Mouse (Mus musculus): Measurements from ENCODE around the gene Gm4027. TPM values are rescaled to one million over a fixed set of nuclear protein-coding genes. Genes with fewer than 3 reads are reported as not detected.
"Not testable (repeated sequence)": the region's sequence is repeated elsewhere in the genome, so short reads cannot be mapped to it uniquely, and the experiment has no call there.

Gene Gm4027
- polyA plus RNA-seq (2015; fragmentation: Nextera tagmentation; extraction: Ambion mirVana): not detected in 2 replicates

DNA sequence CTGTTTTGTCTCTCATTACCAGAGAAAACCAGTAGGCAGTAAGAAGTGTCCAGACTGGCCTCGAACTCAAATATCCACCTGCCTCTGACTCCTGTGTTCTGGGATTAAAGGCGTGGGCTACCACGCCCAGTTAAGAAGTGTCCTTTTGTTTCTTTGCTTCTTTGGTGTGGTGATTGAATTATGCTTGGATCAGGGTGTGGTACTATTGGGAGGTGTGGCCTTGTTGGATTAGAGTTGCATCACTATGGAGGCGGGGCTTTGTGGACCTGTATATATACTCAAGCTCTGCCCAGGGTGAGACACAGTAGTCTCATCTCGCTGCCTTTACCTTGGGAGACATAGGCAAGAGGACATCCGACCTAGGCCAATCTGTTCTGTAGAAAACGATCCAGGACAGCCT, at the start of gene Gm4027:
Gene Gm4027 (plus strand): TSS at position 301 of the 400 bp plus-strand sequence.
- H3K27me3 ChIP-seq (replicated peaks); H3K9me3 ChIP-seq; H3K9ac ChIP-seq; H3K27ac ChIP-seq; H3K4me1 ChIP-seq (replicated peaks); ATAC-seq; H3K36me3 ChIP-seq; H3K4me2 ChIP-seq (replicated peaks); H3K4me3 ChIP-seq (replicated peaks): not testable (repeated sequence)
- WGBS: 85% methylated on average over 6 of the region's 7 CpGs

DNA sequence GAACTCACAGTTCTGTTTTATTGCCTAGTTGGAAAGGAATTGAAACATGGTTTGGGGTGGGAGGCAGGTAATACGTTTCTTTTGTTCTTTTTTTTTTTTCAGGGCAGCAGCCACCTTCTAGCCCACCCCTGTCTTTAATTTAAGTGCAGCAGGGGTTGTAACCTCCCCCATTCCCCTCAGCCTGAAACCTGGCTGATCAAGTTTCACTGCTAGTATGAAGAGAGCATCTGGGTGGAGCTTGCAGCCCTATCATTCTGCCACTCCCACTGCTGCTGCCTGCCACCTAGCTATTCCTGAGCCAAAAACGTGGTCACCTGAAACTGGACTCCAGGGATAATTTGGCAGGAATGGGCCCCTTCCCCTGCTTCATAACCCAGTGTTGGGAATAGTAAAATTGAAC, 17.3 kb upstream of the Gm4027 start:
- ATAC-seq; H3K36me3 ChIP-seq; H3K9ac ChIP-seq; H3K4me1 ChIP-seq (replicated peaks); H3K27me3 ChIP-seq (replicated peaks); H3K4me3 ChIP-seq (replicated peaks); H3K27ac ChIP-seq; H3K4me2 ChIP-seq (replicated peaks); H3K9me3 ChIP-seq: not testable (repeated sequence)
- WGBS: 2% methylated on average over 2 of the region's 2 CpGs

DNA sequence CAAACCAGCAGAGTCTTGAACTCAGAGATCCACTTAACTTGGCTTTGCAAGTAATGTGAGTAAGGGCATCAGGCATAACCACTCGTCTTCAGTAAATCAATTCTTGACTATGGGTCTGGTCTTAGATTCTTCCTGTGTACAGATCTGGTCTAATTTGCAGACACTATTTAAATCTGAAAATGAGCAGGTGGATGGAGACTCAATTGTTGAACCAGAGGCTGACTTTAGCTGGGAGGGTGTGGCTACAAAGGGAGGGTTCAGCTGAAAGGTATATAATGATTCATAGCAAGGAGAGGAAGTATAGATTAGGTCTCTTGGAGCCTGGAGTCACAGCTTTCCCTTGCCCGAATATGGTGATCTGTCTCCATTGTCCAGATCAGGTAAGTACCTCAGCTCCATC, 16.3 kb upstream of the Gm4027 start, which contains the start of gene Oog1:
Gene Oog1 (plus strand): TSS at position 301 of the 400 bp plus-strand sequence.
- not testable (repeated sequence) for ATAC-seq
- 93% methylated on average over 1 of the region's 2 CpGs for WGBS

DNA sequence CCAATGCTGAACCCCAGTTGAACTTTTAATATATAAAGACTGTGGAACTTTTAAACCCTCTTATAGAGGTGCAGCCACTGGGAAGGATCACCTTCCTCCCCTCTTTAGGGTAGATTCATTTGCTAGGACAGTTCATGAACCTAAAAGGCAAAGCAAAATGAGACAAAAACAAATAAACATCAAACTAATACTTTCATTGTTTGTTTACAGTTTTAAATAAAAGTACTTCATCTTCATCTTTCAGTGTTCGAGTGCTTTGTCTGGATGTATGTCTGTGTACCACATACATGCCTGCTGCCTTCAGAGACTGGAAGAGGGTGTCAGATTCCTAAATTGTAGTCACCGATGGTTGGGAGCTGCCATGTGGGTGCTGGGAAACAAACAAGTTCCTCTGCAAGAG, 25.9 kb downstream of the Gm4027 start, which contains the start of gene Gm16381:
Gene Gm16381 (minus strand): TSS at position 101 of the 400 bp plus-strand sequence.
- not testable (repeated sequence) for ATAC-seq; H3K9ac ChIP-seq; H3K4me3 ChIP-seq (replicated peaks); H3K4me1 ChIP-seq (replicated peaks); H3K27me3 ChIP-seq (replicated peaks); H3K9me3 ChIP-seq; H3K27ac ChIP-seq; H3K36me3 ChIP-seq; H3K4me2 ChIP-seq (replicated peaks)
- WGBS: 71% methylated on average over 2 of the region's 2 CpGs

More for the DNA sequence above, 16.3 kb upstream of the Gm4027 start, which contains the start of gene Oog1:
- H3K27ac ChIP-seq; H3K9ac ChIP-seq; H3K4me2 ChIP-seq (replicated peaks); H3K4me1 ChIP-seq (replicated peaks); H3K36me3 ChIP-seq; H3K9me3 ChIP-seq; H3K4me3 ChIP-seq (replicated peaks); H3K27me3 ChIP-seq (replicated peaks): not testable (repeated sequence)

DNA sequence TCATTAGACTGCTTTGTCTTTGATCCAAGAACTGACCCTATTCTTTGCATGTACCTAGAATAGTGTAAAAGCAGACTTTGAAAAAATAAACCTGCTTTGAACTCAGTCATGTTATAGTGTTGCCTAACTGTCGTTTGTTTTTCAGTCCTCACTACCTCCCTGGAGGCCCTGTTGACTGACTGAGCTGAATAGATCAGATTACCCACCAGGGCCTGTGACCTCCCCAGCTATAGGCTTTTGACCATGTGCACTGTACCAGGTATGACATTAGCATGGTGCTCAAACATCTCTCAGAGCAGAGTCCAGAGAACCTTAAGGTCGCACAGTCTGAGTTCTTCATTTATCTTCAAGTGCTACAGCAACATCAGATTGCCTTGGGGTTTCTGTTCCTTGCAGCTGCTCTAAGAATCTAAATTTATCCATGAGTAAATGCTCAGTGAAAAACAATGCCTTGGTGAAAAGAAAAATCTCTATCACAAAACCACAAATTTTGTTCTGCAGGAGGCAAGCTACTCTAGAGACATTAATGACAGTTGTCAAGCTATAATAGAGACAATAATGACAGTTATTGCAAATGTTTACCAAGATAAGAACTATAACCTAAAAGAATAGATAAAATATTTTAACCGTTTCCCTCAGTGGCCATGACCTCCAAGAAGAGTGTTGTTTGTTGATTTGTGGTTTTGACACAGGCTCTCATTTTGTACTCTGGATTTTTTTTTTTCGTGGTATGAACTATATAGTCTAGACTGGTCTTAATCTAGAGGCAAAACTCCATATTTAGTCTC, 34.4 kb downstream of the Gm4027 start:
- H3K27me3 ChIP-seq (replicated peaks); H3K27ac ChIP-seq; H3K9ac ChIP-seq; ATAC-seq; H3K4me3 ChIP-seq (replicated peaks); H3K9me3 ChIP-seq; H3K4me1 ChIP-seq (replicated peaks); H3K36me3 ChIP-seq; H3K4me2 ChIP-seq (replicated peaks): not testable (repeated sequence)
- 65% methylated on average over 2 of the region's 4 CpGs for WGBS

Other genes starting within 250 kb of the Gm4027 start
- gene Sptlc2, start 230.5 kb upstream of the Gm4027 start, polyA plus RNA-seq (2015; fragmentation: Nextera tagmentation; extraction: Ambion mirVana): 115 and 119 TPM in 2 replicates
- gene Slirp, start 175.0 kb upstream of the Gm4027 start, polyA plus RNA-seq (2015; fragmentation: Nextera tagmentation; extraction: Ambion mirVana): 290 and 308 TPM in 2 replicates
- gene Alkbh1, start 174.9 kb upstream of the Gm4027 start, polyA plus RNA-seq (2015; fragmentation: Nextera tagmentation; extraction: Ambion mirVana): 48.3 and 50.6 TPM in 2 replicates
- 108 and 119 TPM in 2 replicates for gene Snw1, start 146.6 kb upstream of the Gm4027 start, polyA plus RNA-seq (2015; fragmentation: Nextera tagmentation; extraction: Ambion mirVana)
- not detected in 2 replicates for gene Gm5788, start 124.1 kb upstream of the Gm4027 start, polyA plus RNA-seq (2015; fragmentation: Nextera tagmentation; extraction: Ambion mirVana)
- not detected in 2 replicates for gene Gm8300, start 104.6 kb upstream of the Gm4027 start, polyA plus RNA-seq (2015; fragmentation: Nextera tagmentation; extraction: Ambion mirVana)
- gene Oog1, start 16.2 kb upstream of the Gm4027 start, polyA plus RNA-seq (2015; fragmentation: Nextera tagmentation; extraction: Ambion mirVana): not detected in 2 replicates
- not detected in 2 replicates for gene Gm16381, start 25.8 kb downstream of the Gm4027 start, polyA plus RNA-seq (2015; fragmentation: Nextera tagmentation; extraction: Ambion mirVana)
- gene Gm21319, start 156.9 kb downstream of the Gm4027 start, polyA plus RNA-seq (2015; fragmentation: Nextera tagmentation; extraction: Ambion mirVana): not detected in 2 replicates
- not detected in 2 replicates for gene Gm21936, start 176.6 kb downstream of the Gm4027 start, polyA plus RNA-seq (2015; fragmentation: Nextera tagmentation; extraction: Ambion mirVana)
- not detected in 2 replicates for gene BB287469, start 197.7 kb downstream of the Gm4027 start, polyA plus RNA-seq (2015; fragmentation: Nextera tagmentation; extraction: Ambion mirVana)
- not detected in 2 replicates for gene Gm2001, start 223.5 kb downstream of the Gm4027 start, polyA plus RNA-seq (2015; fragmentation: Nextera tagmentation; extraction: Ambion mirVana)